18 mouse cellular contexts compared by ENCODE assay signal in the genomic region with DNA sequence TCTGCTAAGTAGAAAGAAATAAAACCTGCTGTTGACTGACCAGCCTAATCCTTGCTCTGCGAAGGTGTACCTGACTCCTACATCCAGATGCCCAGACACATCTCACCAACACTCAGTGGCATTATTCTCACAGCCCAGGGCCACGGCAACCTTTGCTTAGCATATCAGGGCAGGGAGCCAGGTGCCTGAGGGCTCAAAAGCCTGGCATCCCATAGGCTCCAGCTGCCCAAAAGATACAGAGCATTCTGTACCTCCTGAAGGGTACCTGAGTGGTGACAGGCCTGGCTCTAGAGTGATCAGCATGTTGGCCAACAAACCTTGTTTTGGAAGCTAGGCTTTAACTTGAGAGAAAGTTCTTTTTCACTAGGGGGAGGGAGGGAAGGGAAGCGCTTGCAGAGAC. TPM values are rescaled to one million over a fixed set of nuclear protein-coding genes. Genes with fewer than 3 reads are reported as not detected.
DNase-seq lines count a peak whose midpoint lies in the region; ATAC-seq and TF ChIP-seq lines count a peak whose summit lies in the region.
"Had no signal": no experiment of that assay in that cellular context is flagged by ENCODE, and none has a peak within 500 bp of the region (broad histone marks: within the 10 kb centered on the region; RNA-seq: fewer than 3 reads in every experiment).

No protein-coding gene starts in this region.

- 0 out of 2 replicates have a peak overlapping the region, but pooled peaks have one; percentile 13 for H3K9ac ChIP-seq in kidney, postnatal 0 days (ENCODE audit: low read depth, low read length)
- no peak overlapping the region for H3K9ac ChIP-seq in heart, embryonic 15.5 days
- H3K9ac ChIP-seq: liver, embryonic 14.5 days; midbrain, embryonic 15.5 days; neural tube, embryonic 13.5 days had no signal

- peak; percentile 17 for DNase-seq in adrenal gland, adult 8-10 months
- no peak for DNase-seq in adrenal gland, postnatal 4 days (ENCODE audit: low spot score in 2 of 2)
- no peak for DNase-seq in kidney, postnatal 0 days (ENCODE audit: low spot score)
- no peak for DNase-seq in kidney, postnatal 10 days
- DNase-seq in cerebellum, adult 9-11 months, result peak; percentile 81
- DNase-seq in left cerebral cortex, adult 9 months (ENCODE audit: low spot score in 2 of 2), result no peak
- no peak for DNase-seq in kidney, postnatal 36 days
- DNase-seq: kidney, adult 11 months; lung, postnatal 36 days; right cerebral cortex, adult 18-20 months had no signal

- peaks cover 18% of the 10 kb centered on the region for H3K4me1 ChIP-seq in kidney, postnatal 0 days (replicated peaks; ENCODE audit: insufficient read depth, low read length)
- peaks cover 74% of the 10 kb centered on the region for H3K4me1 ChIP-seq in heart, embryonic 15.5 days (replicated peaks)

- 73% methylated on average over 3 of the region's 3 CpGs for WGBS in kidney, postnatal 0 days
- 66% methylated on average over 3 of the region's 3 CpGs for WGBS in heart, embryonic 15.5 days

- no peaks in the 10 kb centered on the region for H3K9me3 ChIP-seq in kidney, postnatal 0 days (replicated peaks; ENCODE audit: low read length)
- H3K9me3 ChIP-seq in heart, embryonic 15.5 days (replicated peaks), result no peaks in the 10 kb centered on the region
- H3K9me3 ChIP-seq: embryonic facial prominence, embryonic 10.5 days; forebrain, embryonic 10.5 days; limb, embryonic 10.5 days; midbrain, embryonic 15.5 days; neural tube, embryonic 13.5 days had no signal

- H3K27ac ChIP-seq in kidney, postnatal 0 days, result no peak overlapping the region
- peak overlapping the region; percentile 48 for H3K27ac ChIP-seq in heart, embryonic 15.5 days
- H3K27ac ChIP-seq: embryonic facial prominence, embryonic 10.5 days; forebrain, embryonic 10.5 days; limb, embryonic 10.5 days; liver, embryonic 14.5 days; midbrain, embryonic 15.5 days; neural tube, embryonic 13.5 days had no signal

- H3K36me3 ChIP-seq in kidney, postnatal 0 days (ENCODE audit: insufficient read depth, low read length), result no peaks in the 10 kb centered on the region
- H3K36me3 ChIP-seq in heart, embryonic 15.5 days, result no peaks in the 10 kb centered on the region
- H3K36me3 ChIP-seq: embryonic facial prominence, embryonic 10.5 days; forebrain, embryonic 10.5 days; limb, embryonic 10.5 days; midbrain, embryonic 15.5 days; neural tube, embryonic 13.5 days had no signal

- H3K27me3 ChIP-seq in kidney, postnatal 0 days (ENCODE audit: insufficient read depth, low read length), result 0 out of 2 replicates have a peak, but pooled peaks cover 3% of the 10 kb centered on the region
- H3K27me3 ChIP-seq in heart, embryonic 15.5 days, result peaks cover 28% of the 10 kb centered on the region

- ATAC-seq in kidney, postnatal 0 days (replicated peaks; ENCODE audit: low FRiP score, low read depth), result no peak
- no peak for ATAC-seq in heart, embryonic 15.5 days (replicated peaks; ENCODE audit: insufficient number of reproducible peaks, insufficient read depth, low FRiP score, low read depth)
- ATAC-seq: midbrain, embryonic 15.5 days had no signal

- no peak overlapping the region for H3K4me3 ChIP-seq in kidney, postnatal 0 days (replicated peaks; ENCODE audit: low read depth, low read length)
- H3K4me3 ChIP-seq in heart, embryonic 15.5 days, result no peak overlapping the region
- H3K4me3 ChIP-seq: embryonic facial prominence, embryonic 10.5 days; forebrain, embryonic 10.5 days; limb, embryonic 10.5 days; midbrain, embryonic 15.5 days; neural tube, embryonic 13.5 days had no signal

- H3K4me2 ChIP-seq in kidney, postnatal 0 days (ENCODE audit: low read length), result no peak overlapping the region
- H3K4me2 ChIP-seq in heart, embryonic 15.5 days, result peak overlapping the region; percentile 17; the same call in 1 of the 2 replicates
- H3K4me2 ChIP-seq: midbrain, embryonic 15.5 days; neural tube, embryonic 13.5 days had no signal

- TF ChIP-seq CTCF in kidney, postnatal 0 days (IDR thresholded peaks at IDR 0.05; ENCODE audit: low read depth), result no peak

RNA-seq across cellular contexts. Expression of a gene that starts 4.0 kb away (rescaled TPM):
- total RNA-seq in adrenal gland, adult 8-10 months (2022), result 100 to 1,000 TPM; 162 to 296 (median 242) TPM
- total RNA-seq in adrenal gland, postnatal 4 days (2021), result 100 to 1,000 TPM in 1 of 2 experiments, 10 to 100 TPM in 1; 88.6 to 106 TPM
- 11.7 and 13.7 TPM in 2 replicates for polyA plus RNA-seq in kidney, postnatal 0 days (2015; fragmentation: Nextera tagmentation; extraction: Ambion mirVana)
- polyA plus RNA-seq in heart, embryonic 15.5 days (2015; fragmentation: Nextera tagmentation; extraction: Ambion mirVana), result 18.5 and 20.5 TPM in 2 replicates

RNA-seq across cellular contexts. Expression of a gene that starts 38.0 kb away (rescaled TPM):
- total RNA-seq in adrenal gland, adult 8-10 months (2022), result under 1 TPM in 2 of 4 experiments, not detected in 2; 0.17 to 0.24 TPM
- total RNA-seq in adrenal gland, postnatal 4 days (2021), result under 1 TPM; 0.34 to 0.84 TPM
- 0.13 TPM in 1 of 2 replicates, not detected in the other for polyA plus RNA-seq in kidney, postnatal 0 days (2015; fragmentation: Nextera tagmentation; extraction: Ambion mirVana)
- 0.28 and 0.76 TPM in 2 replicates for polyA plus RNA-seq in heart, embryonic 15.5 days (2015; fragmentation: Nextera tagmentation; extraction: Ambion mirVana)

RNA-seq across cellular contexts. Expression of a gene that starts 49.3 kb away (rescaled TPM):
- 1 to 10 TPM in 3 of 4 experiments, under 1 TPM in 1; 0.74 to 1.6 (median 1.3) TPM for total RNA-seq in adrenal gland, adult 8-10 months (2022)
- 1 to 10 TPM in 1 of 2 experiments, under 1 TPM in 1; 0.81 to 3.4 TPM for total RNA-seq in adrenal gland, postnatal 4 days (2021)
- 2.1 and 2.4 TPM in 2 replicates for polyA plus RNA-seq in kidney, postnatal 0 days (2015; fragmentation: Nextera tagmentation; extraction: Ambion mirVana)
- 0.77 and 0.96 TPM in 2 replicates for polyA plus RNA-seq in heart, embryonic 15.5 days (2015; fragmentation: Nextera tagmentation; extraction: Ambion mirVana)
- polyA plus RNA-seq: forebrain, embryonic 10.5 days had no signal

RNA-seq across cellular contexts. Expression of a gene that starts 58.5 kb away (rescaled TPM):
- not detected for total RNA-seq in adrenal gland, adult 8-10 months (2022)
- total RNA-seq in adrenal gland, postnatal 4 days (2021), result 1 to 10 TPM; 1.8 to 3.4 TPM
- polyA plus RNA-seq in kidney, postnatal 0 days (2015; fragmentation: Nextera tagmentation; extraction: Ambion mirVana), result 0.08 TPM in 1 of 2 replicates, not detected in the other
- 0.98 and 2.0 TPM in 2 replicates for polyA plus RNA-seq in heart, embryonic 15.5 days (2015; fragmentation: Nextera tagmentation; extraction: Ambion mirVana)
- total RNA-seq: layer of hippocampus, adult 8-10 months had no signal
- polyA plus RNA-seq: forebrain, embryonic 10.5 days had no signal

Comparison
In these comparisons a context has a peak if more than half of its experiments do, and no peak if none do; other contexts are left out.
1. DNase-seq: peak in adrenal gland, adult 8-10 months (single experiment) and cerebellum, adult 9-11 months (single experiment); none in adrenal gland, postnatal 4 days (0 of 2), kidney, postnatal 0 days (single experiment), kidney, postnatal 10 days (single experiment), left cerebral cortex, adult 9 months (0 of 2) and kidney, postnatal 36 days (0 of 2).